Mouse (Mus musculus) hindbrain, postnatal 0 days (tissue): ENCODE measurements at regions not wholly inside any gene's neighbourhood (a gene's known extent, or its start where the extent isn't known, plus 50 kb on each side); places are given as distances from the start of the nearest gene placed in this dataset.

Experiments
- ATAC-seq: fragments of 200-750 bp; cut with Nextera tagmentation; 2 replicates; pipeline ENCODE4 v1.8.0; 2017; ENCODE audit warnings: mild to moderate bottlenecking, moderate TSS enrichment, moderate library complexity
- DNase-seq: peaks from one replicate; pipeline ENCODE4 v3.0.0-alpha.2; 2015; ENCODE audit warnings: low spot score
- H3K27ac ChIP-seq: fragments of 300-500 bp; sonication (generic); 2 replicates; pipeline ENCODE4 v1.5.1; 2014; ENCODE audit warnings: mild to moderate bottlenecking
- H3K27me3 ChIP-seq: fragments of 300-500 bp; sonication (generic); 2 replicates; pipeline ENCODE4 v1.6.1; 2014; ENCODE audit warnings: low read length, mixed read lengths; ENCODE audit not compliant: insufficient read depth
- H3K36me3 ChIP-seq: fragments of 300-500 bp; sonication (generic); 2 replicates; pipeline ENCODE4 v1.6.1; 2014; ENCODE audit warnings: low read length, mixed read lengths; ENCODE audit not compliant: insufficient read depth
- H3K4me1 ChIP-seq: fragments of 300-500 bp; sonication (generic); 2 replicates; pipeline ENCODE4 v1.6.1; 2014; ENCODE audit warnings: antibody characterized with exemption, low read length, mixed read lengths; ENCODE audit not compliant: insufficient read depth
- H3K4me2 ChIP-seq: fragments of 300-500 bp; sonication (generic); 2 replicates; pipeline ENCODE4 v1.6.1; 2014; ENCODE audit warnings: low read depth, mild to moderate bottlenecking, low read length, moderate library complexity, mixed read lengths
- H3K4me3 ChIP-seq: fragments of 300-500 bp; sonication (generic); 2 replicates; pipeline ENCODE4 v1.5.1; 2014; ENCODE audit warnings: low read length
- H3K9ac ChIP-seq: fragments of 300-500 bp; sonication (generic); replicated peaks from 2 replicates; pipeline ENCODE4 v1.6.1; 2014; ENCODE audit warnings: mild to moderate bottlenecking, low read length, moderate library complexity, mixed read lengths
- H3K9me3 ChIP-seq: fragments of 300-500 bp; sonication (generic); 2 replicates; pipeline ENCODE4 v1.6.1; 2016; ENCODE audit warnings: low read length, mixed read lengths
- CTCF ChIP-seq: IDR thresholded peaks from 2 replicates; pipeline ENCODE4 v1.5.1; 2016; ENCODE audit warnings: antibody characterized with exemption, control low read depth, low read depth
- WGBS: fragments of 180-500 bp; shearing (Covaris S2); extraction: QIAGEN DNeasy Blood & Tissue Kit; methylation state at CpG from one replicate; pipeline ENCODE4 v1.1.7; 2014; 5-methylcytosine and 5-hydroxymethylcytosine counted together

DNA sequence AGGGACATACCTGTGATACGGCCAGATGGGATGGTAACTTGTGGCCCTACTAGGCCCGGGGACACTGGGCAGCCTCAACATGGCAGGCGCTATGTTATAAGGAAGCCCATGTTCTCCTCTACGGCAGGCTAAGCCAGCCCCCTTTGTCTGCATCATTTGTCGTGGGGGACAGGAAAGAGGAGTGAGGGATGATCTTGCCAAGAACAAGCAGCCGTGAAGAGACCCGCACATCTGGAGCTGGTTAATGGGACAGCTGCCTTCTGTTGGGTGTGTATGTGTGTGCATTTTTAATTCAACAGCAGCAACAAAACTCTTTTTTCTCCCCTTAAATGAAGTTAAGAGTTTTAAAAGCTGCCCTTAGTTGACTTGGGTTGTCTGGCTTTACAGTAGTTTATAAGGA lies 106.4 kb upstream of the Gm14444 start:
- Histone ChIP-seq H3K4me3 (no peak overlapping the region), H3K9me3 (no peaks in the 10 kb centered on the region), H3K27ac (no peak overlapping the region), H3K27me3 (no peaks in the 10 kb centered on the region), H3K4me1 (no peaks in the 10 kb centered on the region), H3K36me3 (no peaks in the 10 kb centered on the region), H3K4me2 (no peak overlapping the region), H3K9ac (no peak overlapping the region)
- TF ChIP-seq CTCF = no peak
- ATAC-seq (no peak), DNase-seq (no peak)
- 68% methylated on average over 7 of the region's 7 CpGs for WGBS

DNA sequence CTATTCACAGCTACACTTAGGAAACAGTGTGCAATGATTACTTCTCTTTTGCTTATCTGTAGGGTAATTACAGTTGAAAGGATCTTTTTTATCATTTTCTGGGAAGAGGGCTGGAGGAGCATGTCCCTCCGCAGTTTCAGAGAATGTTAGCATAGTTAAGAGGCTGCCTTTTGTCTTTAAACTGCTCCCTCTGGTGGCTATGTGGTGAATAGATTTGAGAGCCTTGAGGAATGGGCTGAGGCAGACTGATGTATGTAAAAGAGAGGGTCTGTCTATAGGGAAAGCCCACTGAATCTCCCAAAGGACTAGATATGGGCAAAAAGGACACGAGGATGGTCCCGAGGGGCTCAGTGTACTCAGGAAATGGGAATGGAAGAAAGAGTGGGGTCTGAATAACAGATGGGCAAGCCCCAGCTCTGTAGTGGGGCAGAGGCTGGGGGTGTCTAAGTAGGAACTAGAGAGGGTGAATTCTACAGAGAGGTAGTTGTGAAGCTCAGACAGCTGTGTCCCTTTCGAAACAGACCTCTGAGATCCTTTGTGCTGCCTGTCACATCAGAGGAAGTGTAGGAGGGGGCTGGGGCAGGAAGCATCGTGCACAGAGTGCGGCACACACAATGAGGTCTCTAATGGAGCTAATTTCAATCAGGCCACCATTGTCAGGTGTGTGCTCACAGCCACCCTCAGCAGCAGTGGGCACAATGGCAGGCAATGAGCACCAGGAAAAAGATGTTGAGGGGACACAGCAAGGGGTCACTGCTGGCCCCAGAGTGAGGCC lies 104.0 kb upstream of the Gm14444 start:
- H3K27ac ChIP-seq = no peak overlapping the region
- no peaks in the 10 kb centered on the region for H3K9me3 ChIP-seq
- ATAC-seq (peak; percentile 74), DNase-seq (peak; percentile 83)
- TF ChIP-seq CTCF = peak; percentile 80
- no peak overlapping the region for H3K9ac ChIP-seq
- H3K36me3 ChIP-seq = no peaks in the 10 kb centered on the region
- H3K4me3 ChIP-seq = no peak overlapping the region
- 32% methylated on average over 6 of the region's 6 CpGs for WGBS
- no peaks in the 10 kb centered on the region for H3K4me1 ChIP-seq
- no peak overlapping the region for H3K4me2 ChIP-seq
- no peaks in the 10 kb centered on the region for H3K27me3 ChIP-seq

- peak overlapping the region; percentile 46 for H3K4me2 ChIP-seq
- H3K9me3 ChIP-seq = no peaks in the 10 kb centered on the region
- H3K9ac ChIP-seq = no peak overlapping the region
- H3K4me1 ChIP-seq = peaks cover 9% of the 10 kb centered on the region
- H3K4me3 ChIP-seq = peak overlapping the region; percentile 23
- ATAC-seq (peak; percentile 92), DNase-seq (peak; percentile 91)
- no peaks in the 10 kb centered on the region for H3K36me3 ChIP-seq
- TF ChIP-seq CTCF = no peak
- H3K27ac ChIP-seq = peak overlapping the region; percentile 75
- WGBS = 9% methylated on average over 10 of the region's 10 CpGs
- H3K27me3 ChIP-seq = no peaks in the 10 kb centered on the region
Measured at GRCm38 (mm10) chr2:174917146-174917905, 92.7 kb upstream of the Gm14444 start.

GRCm38 (mm10) chr2:174917975-174918374 lies 92.1 kb upstream of the Gm14444 start:
- TF ChIP-seq CTCF = no peak
- H3K4me2 ChIP-seq = peak overlapping the region; percentile 46
- no peaks in the 10 kb centered on the region for H3K27me3 ChIP-seq
- peak; percentile 71 for ATAC-seq
- no peaks in the 10 kb centered on the region for H3K36me3 ChIP-seq
- no peaks in the 10 kb centered on the region for H3K9me3 ChIP-seq
- H3K9ac ChIP-seq = no peak overlapping the region
- H3K4me3 ChIP-seq = no peak overlapping the region
- DNase-seq = peak; percentile 29
- peaks cover 9% of the 10 kb centered on the region for H3K4me1 ChIP-seq
- peak overlapping the region; percentile 75 for H3K27ac ChIP-seq
- WGBS = 9% methylated on average over 5 of the region's 5 CpGs

- Histone ChIP-seq H3K36me3 (no peaks in the 10 kb centered on the region), H3K4me3 (no peak overlapping the region), H3K9ac (no peak overlapping the region), H3K27ac (no peak overlapping the region), H3K4me2 (no peak overlapping the region), H3K27me3 (no peaks in the 10 kb centered on the region), H3K4me1 (peaks cover 7% of the 10 kb centered on the region), H3K9me3 (no peaks in the 10 kb centered on the region)
- WGBS = 78% methylated on average over 4 of the region's 4 CpGs
- DNase-seq (no peak), ATAC-seq (no peak)
- TF ChIP-seq CTCF = no peak
Measured at GRCm38 (mm10) chr2:174922208-174922607, 87.8 kb upstream of the Gm14444 start.

- H3K9ac ChIP-seq = no peak overlapping the region
Measured at GRCm38 (mm10) chr2:174929718-174930117, 80.3 kb upstream of the Gm14444 start.

More at GRCm38 (mm10) chr2:174929718-174930117, 80.3 kb upstream of the Gm14444 start:
- Histone ChIP-seq H3K4me3 (no peak overlapping the region), H3K4me1 (no peaks in the 10 kb centered on the region), H3K27ac (no peak overlapping the region), H3K27me3 (no peaks in the 10 kb centered on the region), H3K4me2 (no peak overlapping the region), H3K36me3 (no peaks in the 10 kb centered on the region), H3K9me3 (no peaks in the 10 kb centered on the region)
- DNase-seq (no peak), ATAC-seq (no peak)
- WGBS = 82% methylated on average over 2 of the region's 2 CpGs
- peak; percentile 29 for TF ChIP-seq CTCF
